Mouse (Mus musculus) adrenal gland, postnatal 0 days (tissue): ENCODE measurements around the gene BC035044. TPM values are rescaled to one million over a fixed set of nuclear protein-coding genes. Genes with fewer than 3 reads are reported as not detected.

ENCODE experiments used
- microRNA-seq: library from miRNA; unstranded; fragments of <30 nt; microRNA quantifications from one replicate; pipeline ENCODE4, GENCODE M21; 2016; ENCODE audit warnings: borderline replicate concordance; ENCODE audit not compliant: insufficient number of aligned reads
- polyA plus RNA-seq: library from polyadenylated mRNA; unstranded; fragments of >200 nt; fragmentation: Nextera tagmentation; extraction: Ambion mirVana; gene quantifications from 2 replicates; pipeline ENCODE4 v1.2.1, GENCODE M21; 2015

Gene BC035044
- polyA plus RNA-seq, result 1.2 and 1.4 TPM in 2 replicates

GRCm38 (mm10) chr6:128890948-128891355, at the start of gene BC035044:
TSS of gene BC035044 (minus strand) at chr6:128891126.

GRCm38 (mm10) chr6:128934081-128934480, 43.2 kb upstream of the BC035044 start, which contains the start of gene Clec2g:
TSS of gene Clec2g (plus strand) at chr6:128934381.

GRCm38 (mm10) chr6:128887091-128887790, 3.7 kb downstream of the BC035044 start, which contains the start of gene Clec2i:
TSS of gene Clec2i (plus strand) at chr6:128887588.

GRCm38 (mm10) chr6:128826132-128826531, 64.8 kb downstream of the BC035044 start, which contains the start of the genes Gm44511 and Klrb1b:
TSS of gene Gm44511 (minus strand) at chr6:128826315.
TSS of gene Klrb1b (minus strand) at chr6:128826331.

Small RNA genes within 50 kb of the gene (microRNA-seq; reads per million reads assigned to microRNA genes)
- gene Gm27336, result not detected

Other genes with a start within 250 kb of the BC035044 start
- 1.1 TPM in 1 of 2 replicates, not detected in the other for gene Clec2h, start 228.7 kb downstream of the BC035044 start, polyA plus RNA-seq
- gene Klrb1, start 168.1 kb downstream of the BC035044 start, polyA plus RNA-seq, result not detected in 2 replicates
- gene Klrb1c, start 101.9 kb downstream of the BC035044 start, polyA plus RNA-seq, result 0.46 and 0.57 TPM in 2 replicates
- 0.43 TPM in 1 of 2 replicates, not detected in the other for gene Gm44511, start 64.8 kb downstream of the BC035044 start, polyA plus RNA-seq
- 0.25 and 0.65 TPM in 2 replicates for gene Klrb1b, start 64.8 kb downstream of the BC035044 start, polyA plus RNA-seq
- gene Clec2i, start 3.5 kb downstream of the BC035044 start, polyA plus RNA-seq, result 0.33 TPM in 1 of 2 replicates, not detected in the other
- gene Clec2g, start 43.3 kb upstream of the BC035044 start, polyA plus RNA-seq, result not detected in 2 replicates
- 0.14 TPM in 1 of 2 replicates, not detected in the other for gene Klrb1f, start 154.8 kb upstream of the BC035044 start, polyA plus RNA-seq
- gene Clec2e, start 209.8 kb upstream of the BC035044 start, polyA plus RNA-seq, result 0.49 TPM in 1 of 2 replicates, not detected in the other